Mouse (Mus musculus) ES-Bruce4 (cell line): ENCODE results near the gene Abhd12. TPM values are rescaled to one million over a fixed set of nuclear protein-coding genes. Genes with fewer than 3 reads are reported as not detected.

Source experiments
- H3K27ac ChIP-seq: 2 replicates; pipeline ENCODE4 v1.5.1; 2012; ENCODE audit warnings: low read length, inconsistent platforms; ENCODE audit not compliant: insufficient read depth
- H3K27me3 ChIP-seq: 2 replicates; pipeline ENCODE4 v1.6.1; 2012; ENCODE audit warnings: mild to moderate bottlenecking, low read length, inconsistent platforms; ENCODE audit not compliant: control insufficient read depth, poor library complexity, insufficient read depth, severe bottlenecking
- H3K36me3 ChIP-seq: 2 replicates; pipeline ENCODE4 v1.6.1; 2012; ENCODE audit warnings: inconsistent platforms, mild to moderate bottlenecking, low read length, moderate library complexity; ENCODE audit not compliant: control insufficient read depth, poor library complexity, insufficient read depth, severe bottlenecking
- H3K4me1 ChIP-seq: one replicate; pipeline ENCODE4 v1.8.1; 2011; ENCODE audit warnings: low read length; ENCODE audit not compliant: control insufficient read depth, insufficient read depth
- H3K4me3 ChIP-seq: 2 replicates; pipeline ENCODE4 v1.5.1; 2011; ENCODE audit warnings: low read depth, mild to moderate bottlenecking, low read length
- H3K9ac ChIP-seq: 2 replicates; pipeline ENCODE4 v1.6.1; 2012; ENCODE audit warnings: low read depth, mild to moderate bottlenecking, inconsistent platforms; ENCODE audit not compliant: poor library complexity, severe bottlenecking
- H3K9me3 ChIP-seq: replicated peaks from 2 replicates; pipeline ENCODE4 v1.6.1; 2012; ENCODE audit warnings: mild to moderate bottlenecking, low read length, inconsistent platforms; ENCODE audit not compliant: control insufficient read depth, poor library complexity, insufficient read depth, severe bottlenecking
- CTCF ChIP-seq: IDR thresholded peaks from one replicate; pipeline ENCODE4 v1.8.1; 2011; ENCODE audit warnings: low read depth, low read length
- EP300 ChIP-seq: IDR thresholded peaks from 2 replicates; pipeline ENCODE4 v1.6.1; 2011; ENCODE audit warnings: low read depth, low read length; ENCODE audit not compliant: insufficient read depth
- POLR2A ChIP-seq: IDR thresholded peaks from one replicate; pipeline ENCODE4 v1.8.1; 2011; ENCODE audit warnings: low read length; ENCODE audit not compliant: insufficient read depth
- polyA plus RNA-seq: library from polyadenylated mRNA; stranded (reverse); fragments of >200 nt; gene quantifications from 2 replicates; pipeline ENCODE4 v1.2.4, GENCODE M21; 2011; ENCODE audit warnings: low read depth; ENCODE audit not compliant: missing spikeins, insufficient read depth, insufficient read length

The Abhd12 gene
- polyA plus RNA-seq, 1 experiment, result 31.3 TPM

GRCm38 (mm10) chr2:150902347-150902746 lies 2.2 kb downstream of the Abhd12 start:
- Histone ChIP-seq H3K36me3 (0 out of 2 replicates have a peak, but pooled peaks cover 3% of the 10 kb centered on the region), H3K4me3 (no peak overlapping the region), H3K9me3 (no peaks in the 10 kb centered on the region), H3K27ac (no peak overlapping the region), H3K9ac (no peak overlapping the region), H3K4me1 (no peaks in the 10 kb centered on the region), H3K27me3 (no peaks in the 10 kb centered on the region)
- no peak for TF ChIP-seq POLR2A
- TF ChIP-seq EP300, result no peak
- no peak for TF ChIP-seq CTCF

GRCm38 (mm10) chr2:150900341-150900740 lies 4.2 kb downstream of the Abhd12 start:
- no peaks in the 10 kb centered on the region for H3K4me1 ChIP-seq

DNA sequence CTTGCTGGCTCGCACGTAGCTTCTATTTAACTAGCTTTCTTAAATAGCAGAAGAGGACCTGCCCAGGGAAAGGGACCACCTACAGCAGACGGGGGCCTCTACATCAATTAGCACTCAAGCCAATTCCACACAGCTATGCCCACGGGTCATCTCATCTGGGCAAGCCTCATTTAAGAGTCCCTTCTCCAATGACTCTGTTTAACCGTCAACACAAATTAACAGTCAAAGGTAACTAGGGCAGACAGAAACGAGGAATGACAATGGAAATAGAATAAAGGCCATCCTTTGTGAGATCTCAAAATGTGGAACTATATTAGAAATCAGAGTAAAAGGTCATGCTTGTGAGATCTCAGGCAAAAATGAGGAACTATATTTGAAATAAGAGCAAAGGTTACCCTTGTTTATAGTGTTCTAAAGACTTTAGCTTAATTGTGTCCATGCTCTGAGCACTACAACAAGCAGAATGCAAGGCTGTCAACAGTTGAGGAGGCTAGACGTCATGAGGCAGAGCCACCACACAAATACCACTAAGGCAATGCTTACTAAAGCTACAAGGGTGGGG lies 8.8 kb downstream of the Abhd12 start:
- Histone ChIP-seq H3K27ac (no peak overlapping the region), H3K9ac (no peak overlapping the region), H3K9me3 (no peaks in the 10 kb centered on the region), H3K36me3 (0 out of 2 replicates have a peak, but pooled peaks cover 3% of the 10 kb centered on the region), H3K4me3 (no peak overlapping the region), H3K27me3 (no peaks in the 10 kb centered on the region), H3K4me1 (no peaks in the 10 kb centered on the region)
- no peak for TF ChIP-seq CTCF
- TF ChIP-seq POLR2A, result no peak
- TF ChIP-seq EP300, result no peak

More at GRCm38 (mm10) chr2:150900341-150900740, 4.2 kb downstream of the Abhd12 start:
- H3K9ac ChIP-seq, result no peak overlapping the region
- no peak overlapping the region for H3K4me3 ChIP-seq
- H3K27ac ChIP-seq, result no peak overlapping the region
- no peaks in the 10 kb centered on the region for H3K27me3 ChIP-seq
- H3K9me3 ChIP-seq, result no peaks in the 10 kb centered on the region
- 0 out of 2 replicates have a peak, but pooled peaks cover 3% of the 10 kb centered on the region for H3K36me3 ChIP-seq
- no peak for TF ChIP-seq CTCF
- TF ChIP-seq EP300, result no peak
- TF ChIP-seq POLR2A, result no peak

DNA sequence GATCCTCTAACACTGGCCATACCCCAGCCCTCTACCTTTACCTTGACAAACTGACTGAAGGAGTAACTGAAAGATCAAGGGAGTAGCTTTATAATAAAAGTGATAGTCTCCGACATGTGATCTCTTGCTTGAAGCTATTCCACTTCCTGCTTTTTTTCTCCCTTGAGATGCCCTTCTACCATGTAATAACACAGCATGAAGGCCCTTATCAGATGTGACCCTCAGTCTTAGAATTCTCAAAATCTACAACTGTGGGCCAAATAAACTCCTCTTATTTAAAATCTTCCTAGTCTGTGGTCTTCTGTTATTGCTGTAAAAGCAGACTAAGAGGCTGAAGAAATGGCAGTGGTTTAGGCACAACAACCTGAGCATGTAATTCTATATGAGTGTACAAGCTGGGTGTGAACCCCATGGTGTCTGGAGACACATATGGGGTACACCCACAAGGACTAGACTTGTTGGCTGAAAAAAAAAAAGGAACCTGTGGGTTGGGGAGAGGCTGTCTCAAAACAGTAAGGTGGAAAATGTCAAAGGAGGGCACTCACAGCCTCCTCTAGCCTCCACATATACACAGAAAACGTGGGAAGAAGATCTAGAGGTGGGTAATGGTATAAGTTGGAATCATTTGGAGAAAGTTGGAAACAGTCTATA lies 9.8 kb downstream of the Abhd12 start:
- Histone ChIP-seq H3K36me3 (no peaks in the 10 kb centered on the region), H3K9me3 (no peaks in the 10 kb centered on the region), H3K4me1 (no peaks in the 10 kb centered on the region), H3K27ac (no peak overlapping the region), H3K9ac (no peak overlapping the region), H3K27me3 (no peaks in the 10 kb centered on the region), H3K4me3 (no peak overlapping the region)
- TF ChIP-seq CTCF, result no peak
- TF ChIP-seq POLR2A, result no peak
- TF ChIP-seq EP300, result no peak

DNA sequence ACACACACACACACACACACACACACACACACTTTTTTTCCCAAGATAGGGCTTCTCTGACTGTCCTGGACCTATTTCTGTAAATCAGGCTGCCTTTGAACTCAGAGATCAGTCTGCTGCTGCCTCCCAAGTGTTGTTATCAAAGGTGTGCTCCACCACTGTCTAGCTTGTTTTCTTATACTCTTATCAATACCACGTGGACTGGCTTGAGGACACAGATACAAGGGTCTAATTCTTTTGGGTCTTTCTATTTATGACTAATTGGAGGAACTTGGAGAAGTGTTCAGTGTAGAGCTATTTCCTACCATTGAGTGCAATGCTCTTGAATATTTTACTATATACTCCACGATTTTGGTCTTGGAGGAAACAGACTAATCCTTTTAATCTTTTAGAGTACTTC lies 17.2 kb downstream of the Abhd12 start:
- H3K4me1 ChIP-seq, result peaks cover 2% of the 10 kb centered on the region
- H3K27ac ChIP-seq, result no peak overlapping the region
- no peak overlapping the region for H3K4me3 ChIP-seq
- no peak overlapping the region for H3K9ac ChIP-seq
- no peaks in the 10 kb centered on the region for H3K9me3 ChIP-seq
- no peaks in the 10 kb centered on the region for H3K36me3 ChIP-seq
- no peak for TF ChIP-seq CTCF
- TF ChIP-seq POLR2A, result no peak
- no peak for TF ChIP-seq EP300
- no peaks in the 10 kb centered on the region for H3K27me3 ChIP-seq

DNA sequence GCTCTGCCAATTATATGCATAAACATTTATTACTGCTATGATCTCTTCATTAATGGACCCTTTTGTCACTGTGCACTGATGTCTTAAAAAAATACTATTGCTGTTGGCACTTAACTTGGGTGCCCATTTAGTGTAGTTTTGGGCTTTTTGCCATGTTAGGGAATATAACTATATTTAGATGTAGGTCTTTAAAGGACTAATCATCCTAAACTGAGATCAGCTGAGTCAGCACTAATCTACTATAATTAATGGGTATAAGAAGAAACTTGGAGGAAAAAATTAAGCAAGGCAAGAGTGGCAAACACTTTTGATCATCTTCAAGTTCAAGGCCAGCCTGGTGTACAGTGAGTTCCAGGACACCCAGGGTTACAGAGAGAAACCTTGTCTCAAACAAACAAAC lies 18.2 kb downstream of the Abhd12 start:
- Histone ChIP-seq H3K9me3 (no peaks in the 10 kb centered on the region), H3K36me3 (no peaks in the 10 kb centered on the region), H3K27me3 (no peaks in the 10 kb centered on the region), H3K4me1 (peaks cover 2% of the 10 kb centered on the region), H3K4me3 (no peak overlapping the region), H3K9ac (no peak overlapping the region), H3K27ac (no peak overlapping the region)
- TF ChIP-seq POLR2A (no peak), EP300 (no peak), CTCF (no peak)
